Mouse (Mus musculus) lung, adult 2 months (tissue): ENCODE measurements around the gene Gabpa.

Source experiments
- CTCF ChIP-seq: fragments of 200-500 bp; IDR thresholded peaks from 2 replicates; pipeline ENCODE4 v1.5.1; 2011; ENCODE audit warnings: mild to moderate bottlenecking, low read length, control low read depth; ENCODE audit not compliant: insufficient read depth
- POLR2A ChIP-seq: fragments of 200-500 bp; IDR thresholded peaks from 2 replicates; pipeline ENCODE4 v1.6.1; 2011; ENCODE audit warnings: low read depth, mild to moderate bottlenecking, control low read depth, low read length, borderline replicate concordance; ENCODE audit errors: extremely low read depth

GRCm38 (mm10) chr16:84814511-84814910 lies 20.2 kb upstream of the Gabpa start:
- TF ChIP-seq POLR2A (no peak), CTCF (no peak)
